Mouse (Mus musculus): ENCODE measurements around the gene Tnfrsf18.

DNA sequence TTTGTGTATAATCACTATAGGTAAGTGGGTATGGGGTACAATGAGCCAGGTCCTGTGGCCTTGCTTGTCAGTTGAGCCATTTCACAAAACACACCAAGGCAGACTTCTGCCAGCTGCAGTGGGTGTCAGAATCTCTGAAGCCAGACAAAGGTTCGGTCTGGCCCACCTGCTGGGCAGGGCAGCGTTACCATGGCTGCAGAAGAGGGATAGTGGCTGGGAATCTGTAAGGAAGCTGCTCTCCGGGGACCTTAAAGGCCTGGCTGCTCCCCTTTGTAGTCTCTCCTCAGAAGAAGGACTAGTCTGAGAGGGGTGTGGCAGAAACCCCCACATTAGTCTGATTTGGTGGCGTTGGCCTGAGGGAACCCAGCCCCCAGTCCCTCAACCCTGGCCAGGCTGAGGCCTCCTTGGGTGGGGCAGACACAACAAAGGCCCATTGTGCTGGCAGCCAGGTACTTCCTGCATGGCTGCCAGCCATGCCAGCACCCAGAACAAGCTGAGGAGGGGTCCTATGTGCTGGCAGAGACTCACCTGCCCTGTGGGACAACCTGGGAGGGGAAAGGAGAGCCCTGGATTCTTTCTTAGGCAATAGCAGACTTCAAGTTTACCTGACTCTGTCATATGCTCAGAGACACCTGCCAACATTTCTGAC lies 38.0 kb downstream of the Tnfrsf18 start:
- TF ChIP-seq ZNF384 (IDR thresholded peaks at IDR 0.05; ENCODE audit: low read depth, low read length) = no peak
- TF ChIP-seq CTCF (IDR thresholded peaks at IDR 0.05 in 2 of 3, conservative IDR thresholded peaks at IDR 0.05 in 1 of 3; ENCODE audit: control insufficient read depth in 1 of 3, insufficient read depth in 1 of 3, low read depth in 2 of 3, low read length in 3 of 3, poor library complexity in 1 of 3, severe bottlenecking in 1 of 3) = no peak
- no peak for TF ChIP-seq MEF2A (IDR thresholded peaks at IDR 0.05; ENCODE audit: extremely low read depth, insufficient replicate concordance, low read depth, low read length, poor library complexity, severe bottlenecking)
- no peak for TF ChIP-seq USF1 (IDR thresholded peaks at IDR 0.05; ENCODE audit: low read depth, low read length)
- TF ChIP-seq GATA1 (IDR thresholded peaks at IDR 0.05; ENCODE audit: low read depth, low read length) = no peak
- no peak for TF ChIP-seq MAZ (IDR thresholded peaks at IDR 0.05; ENCODE audit: low read depth, low read length)
- no peak for TF ChIP-seq BHLHE40 (IDR thresholded peaks at IDR 0.05; ENCODE audit: borderline replicate concordance, low read depth, low read length)
- TF ChIP-seq POLR2A (IDR thresholded peaks at IDR 0.05; ENCODE audit: control insufficient read depth in 1 of 2, insufficient read depth in 1 of 2, low read depth in 1 of 2, low read length in 2 of 2, poor library complexity in 1 of 2) = no peak
- TF ChIP-seq ZC3H11A (IDR thresholded peaks at IDR 0.05; ENCODE audit: low read depth, low read length) = no peak
- TF ChIP-seq ZMIZ1 (IDR thresholded peaks at IDR 0.05; ENCODE audit: low read depth, low read length) = no peak
- TF ChIP-seq USF2 (IDR thresholded peaks at IDR 0.05; ENCODE audit: borderline replicate concordance in 1 of 2, insufficient read depth in 1 of 2, low read depth in 1 of 2, low read length in 2 of 2) = no peak
